Mouse (Mus musculus) monocyte, adult 5-6 weeks (primary cell): ENCODE data around the gene Traf3ip2. TPM values are rescaled to one million over a fixed set of nuclear protein-coding genes. Genes with fewer than 3 reads are reported as not detected.

Experiments used
- total RNA-seq: library from RNA; stranded (forward); fragments of 200-1000, 200-491, 200-594 nt; gene quantifications from 3 replicates; pipeline ENCODE4 v1.2.3, GENCODE M21; 2017

The Traf3ip2 gene
- total RNA-seq, 1 experiment from 2014 or later, result 12.2 TPM

Other genes with a start within 250 kb of the Traf3ip2 start
- 231 to 385 TPM (median 255 TPM) in 3 replicates for gene Fyn, start 244.1 kb upstream of the Traf3ip2 start, total RNA-seq
- gene Rev3l, start 119.2 kb downstream of the Traf3ip2 start, total RNA-seq, result 15.5 to 32.1 TPM (median 16.0 TPM) in 3 replicates